Mouse (Mus musculus) MN1 (cell line): ENCODE results near the gene Gpsm1.
"Not testable (repeated sequence)": the region's sequence is repeated elsewhere in the genome, so short reads cannot be mapped to it uniquely, and the experiment has no call there.

ENCODE experiments used
- DNase-seq: peaks from one replicate; pipeline ENCODE4 v3.0.0-alpha.2; 2016; ENCODE audit warnings: low spot score

Gpsm1 gene

DNA sequence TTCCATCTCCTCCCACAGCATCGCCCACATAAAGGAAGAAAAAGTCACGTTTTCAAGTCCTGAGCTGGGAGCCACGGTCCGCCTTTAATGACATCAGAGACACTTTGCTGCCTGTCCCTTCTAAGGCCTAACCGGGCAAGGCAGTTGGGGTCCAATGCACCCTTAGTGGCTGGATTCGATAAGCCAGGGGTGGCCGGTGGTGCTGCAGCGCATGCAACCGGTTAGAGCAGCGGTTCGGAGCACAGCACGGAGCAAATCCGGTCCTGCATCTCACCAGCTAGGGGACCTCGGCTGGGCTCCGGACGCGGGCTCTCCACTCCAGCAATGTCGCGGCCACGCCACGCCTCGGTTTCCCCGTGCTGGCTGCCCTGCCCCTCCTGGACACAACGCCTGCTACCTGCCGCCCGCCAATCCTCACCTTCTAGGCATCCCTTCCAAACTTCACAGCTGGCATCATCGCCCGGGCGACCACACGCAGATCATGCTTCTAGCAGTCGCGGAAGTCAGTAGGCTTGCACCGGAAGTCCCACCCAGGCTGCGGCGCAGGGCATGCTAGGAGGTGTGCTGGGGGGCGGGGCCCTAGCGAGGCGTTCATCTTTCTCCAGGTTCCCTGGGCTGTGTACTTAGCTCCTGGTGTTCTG, 64.9 kb downstream of the Gpsm1 start, which contains the start of gene Snapc4:
TSS of gene Snapc4 (minus strand) at position 523 of the 641 bp plus-strand sequence.
- peak; percentile 88 for DNase-seq

DNA sequence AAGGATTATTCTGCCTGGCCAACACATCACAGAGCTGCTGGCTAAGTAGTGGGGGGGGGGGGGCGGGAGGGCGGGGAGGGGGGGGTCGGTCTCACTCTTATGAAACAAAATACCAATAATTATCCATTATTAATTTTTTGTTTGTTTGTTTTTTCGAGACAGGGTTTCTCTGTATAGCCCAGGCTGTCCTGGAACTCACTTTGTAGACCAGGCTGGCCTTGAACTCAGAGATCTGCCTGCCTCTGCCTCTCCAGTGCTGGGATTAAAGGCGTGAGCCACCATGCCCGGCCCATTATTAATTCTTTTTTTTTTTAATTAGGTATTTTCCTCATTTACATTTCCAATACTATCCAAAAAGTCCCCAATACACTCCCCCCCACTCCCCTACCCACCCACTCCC, 65.6 kb downstream of the Gpsm1 start:
- not testable (repeated sequence) for DNase-seq

DNA sequence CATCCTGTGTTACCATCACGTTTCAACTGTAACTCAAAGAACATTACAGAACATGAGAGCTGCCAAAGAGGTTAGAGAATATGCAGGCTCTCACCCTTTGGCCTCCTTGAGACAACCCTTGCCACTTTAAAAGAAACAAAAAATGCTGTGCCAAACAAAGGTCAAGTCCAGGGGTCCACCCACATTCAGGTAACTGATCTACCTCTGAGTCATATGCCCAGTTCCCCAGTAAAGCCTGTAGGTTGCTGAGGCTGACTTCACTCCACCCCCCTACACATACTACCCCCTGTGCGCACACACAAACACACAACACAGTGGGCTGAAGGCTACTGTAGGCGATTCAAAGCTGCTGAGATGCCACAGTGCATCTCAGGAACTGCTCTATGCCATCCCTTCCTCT, 72.4 kb downstream of the Gpsm1 start:
- no peak for DNase-seq

DNA sequence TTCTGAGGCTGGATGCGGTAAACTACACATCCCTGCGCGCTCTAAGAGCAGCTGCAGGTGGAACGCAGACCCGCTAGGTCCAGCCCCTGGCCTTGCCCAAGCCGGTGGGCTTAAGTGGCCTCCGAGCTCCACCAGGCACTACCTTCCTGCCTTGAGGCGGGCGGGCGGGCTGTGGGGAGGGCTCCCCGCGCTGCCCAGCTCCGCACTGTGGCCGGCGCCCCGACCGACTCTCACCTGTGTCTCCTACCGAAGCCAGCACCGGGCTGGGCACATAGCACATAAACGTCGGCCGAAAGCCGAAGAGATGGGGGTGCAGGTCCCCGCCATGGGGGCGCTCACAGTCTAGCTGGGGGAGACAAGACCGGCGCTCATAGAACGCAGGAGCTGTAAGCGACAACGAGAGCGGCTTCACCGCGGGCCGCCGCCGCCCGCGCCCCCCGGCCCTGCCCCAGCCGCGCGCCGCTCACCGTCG, 73.4 kb downstream of the Gpsm1 start:
- peak; percentile 24 for DNase-seq

- DNase-seq, result peak; percentile 88
Measured at GRCm38 (mm10) chr2:26389154-26389690, 73.9 kb downstream of the Gpsm1 start, which contains the start of the genes Entr1 and Pmpca. Gene Entr1 (minus strand): TSS chr2:26389316. Gene Pmpca (plus strand): TSS chr2:26389339.

GRCm38 (mm10) chr2:26390954-26391353, 75.6 kb downstream of the Gpsm1 start:
- DNase-seq, result no peak

- DNase-seq, result no peak
Measured at GRCm38 (mm10) chr2:26391617-26392016, 76.3 kb downstream of the Gpsm1 start.
